Mouse (Mus musculus) right cerebral cortex, postnatal 10 days (tissue): Measurements from ENCODE around the gene Fam110a.
"Not testable (repeated sequence)": the region's sequence is repeated elsewhere in the genome, so short reads cannot be mapped to it uniquely, and the experiment has no call there.

Experiments
- DNase-seq, 2 experiments: peaks; one replicate each; pipeline ENCODE4 v3.0.0; 2021; ENCODE audit warnings: low spot score in 2 of 2

Fam110a gene

GRCm38 (mm10) chr2:151997190-151997575 is 17.2 kb upstream of the Fam110a start:
- DNase-seq: not testable (repeated sequence)

- peak; percentile 73 to 85 for DNase-seq
Observed at GRCm38 (mm10) chr2:151996229-151997189, 16.5 kb upstream of the Fam110a start, which contains the start of gene Slc52a3. TSS of gene Slc52a3 (plus strand) at chr2:151996511.

- DNase-seq: peak; percentile 71 to 87
Observed at GRCm38 (mm10) chr2:151994350-151995122, 14.5 kb upstream of the Fam110a start.

GRCm38 (mm10) chr2:151991446-151991845 is 11.4 kb upstream of the Fam110a start:
- DNase-seq: no peak

GRCm38 (mm10) chr2:151990985-151991394 is 11.0 kb upstream of the Fam110a start:
- no peak for DNase-seq

- no peak for DNase-seq
Observed at GRCm38 (mm10) chr2:151988978-151989377, 9.0 kb upstream of the Fam110a start.

GRCm38 (mm10) chr2:151986958-151987357 is 6.9 kb upstream of the Fam110a start:
- no peak for DNase-seq

GRCm38 (mm10) chr2:151985426-151986172 is 5.6 kb upstream of the Fam110a start:
- DNase-seq: no peak

- no peak for DNase-seq
Observed at GRCm38 (mm10) chr2:151984019-151984418, 4.0 kb upstream of the Fam110a start.

- no peak for DNase-seq
Observed at GRCm38 (mm10) chr2:151982476-151982875, 2.5 kb upstream of the Fam110a start.

- no peak for DNase-seq
Observed at GRCm38 (mm10) chr2:151981268-151981667, 1.2 kb upstream of the Fam110a start.

GRCm38 (mm10) chr2:151980355-151980693 is 305 bp upstream of the Fam110a start:
- no peak for DNase-seq

- no peak for DNase-seq
Observed at GRCm38 (mm10) chr2:151978494-151978893, 1.5 kb downstream of the Fam110a start.

- DNase-seq: no peak
Observed at GRCm38 (mm10) chr2:151977689-151978440, 2.2 kb downstream of the Fam110a start.

GRCm38 (mm10) chr2:151976067-151976466 is 4.0 kb downstream of the Fam110a start:
- DNase-seq: no peak

- no peak for DNase-seq
Observed at GRCm38 (mm10) chr2:151975295-151975694, 4.7 kb downstream of the Fam110a start.

GRCm38 (mm10) chr2:151973595-151974562 is 6.1 kb downstream of the Fam110a start:
- DNase-seq: no peak

- DNase-seq: no peak
Observed at GRCm38 (mm10) chr2:151972880-151973594, 7.0 kb downstream of the Fam110a start.

GRCm38 (mm10) chr2:151971748-151972147 is 8.3 kb downstream of the Fam110a start:
- no peak for DNase-seq
